Comparison of ENCODE assay signal across 8 mouse cellular contexts in genomic region chr4:134092382-134093288, GRCm38 (mm10). TPM values are rescaled to one million over a fixed set of nuclear protein-coding genes. Genes with fewer than 3 reads are reported as not detected.
DNase-seq lines count a peak whose midpoint lies in the region; ATAC-seq lines count a peak whose summit lies in the region.

No protein-coding gene starts in this region.

- H3K36me3 ChIP-seq in heart, embryonic 12.5 days: no peaks in the 10 kb centered on the region
- H3K36me3 ChIP-seq in embryonic facial prominence, embryonic 10.5 days (replicated peaks): no peaks in the 10 kb centered on the region

- H3K4me3 ChIP-seq in heart, embryonic 12.5 days: no peak overlapping the region
- H3K4me3 ChIP-seq in embryonic facial prominence, embryonic 10.5 days: no peak overlapping the region

- WGBS in heart, embryonic 12.5 days: 71% methylated on average over 6 of the region's 6 CpGs
- WGBS in embryonic facial prominence, embryonic 10.5 days: 73% methylated on average over 6 of the region's 6 CpGs

- peak; percentile 93 for DNase-seq in heart, adult 11 months
- DNase-seq in 3T3-L1 (ENCODE audit: low read depth, low spot score): peak; percentile 62
- peak; percentile 74 for DNase-seq in T-cell, adult 2 months (ENCODE audit: low spot score)
- peak; percentile 54 for DNase-seq in embryonic facial prominence, embryonic 10.5 days (ENCODE audit: low spot score)
- peak; percentile 67 to 75 for DNase-seq in kidney, postnatal 4 days
- peak; percentile 56 for DNase-seq in mesoderm, embryonic 11.5 days (ENCODE audit: low read depth, low spot score)
- peak; percentile 87 for DNase-seq in thymus, postnatal 14 days

- no peak overlapping the region for H3K4me2 ChIP-seq in heart, embryonic 12.5 days

- no peaks in the 10 kb centered on the region for H3K9me3 ChIP-seq in heart, embryonic 12.5 days (replicated peaks)
- H3K9me3 ChIP-seq in embryonic facial prominence, embryonic 10.5 days: no peaks in the 10 kb centered on the region

- no peaks in the 10 kb centered on the region for H3K27me3 ChIP-seq in heart, embryonic 12.5 days (replicated peaks)
- no peaks in the 10 kb centered on the region for H3K27me3 ChIP-seq in embryonic facial prominence, embryonic 10.5 days (replicated peaks; ENCODE audit: low read depth, poor library complexity, severe bottlenecking)

- no peak overlapping the region for H3K27ac ChIP-seq in heart, embryonic 12.5 days (ENCODE audit: poor library complexity, severe bottlenecking)
- no peak overlapping the region for H3K27ac ChIP-seq in embryonic facial prominence, embryonic 10.5 days (replicated peaks)

- no peak overlapping the region; the same call in 1 of the 2 replicates for H3K9ac ChIP-seq in heart, embryonic 12.5 days

- H3K4me1 ChIP-seq in heart, embryonic 12.5 days (replicated peaks): no peaks in the 10 kb centered on the region
- H3K4me1 ChIP-seq in embryonic facial prominence, embryonic 10.5 days: no peaks in the 10 kb centered on the region

- ATAC-seq in heart, embryonic 12.5 days (ENCODE audit: insufficient number of reproducible peaks, low FRiP score): no peak

RNA-seq across cellular contexts. Expression of gene Cd52, which starts 2.2 kb away (rescaled TPM):
- 4.3 and 5.7 TPM in 2 replicates for polyA plus RNA-seq in heart, embryonic 12.5 days (2016; fragmentation: Nextera tagmentation; extraction: Ambion mirVana)
- 3.5 and 4.5 TPM in 2 replicates for polyA plus RNA-seq in embryonic facial prominence, embryonic 10.5 days (2016; fragmentation: Nextera tagmentation; extraction: Ambion mirVana)

RNA-seq across cellular contexts. Expression of gene Ubxn11, which starts 9.7 kb away (rescaled TPM):
- 2.2 and 2.7 TPM in 2 replicates for polyA plus RNA-seq in heart, embryonic 12.5 days (2016; fragmentation: Nextera tagmentation; extraction: Ambion mirVana)
- 4.5 and 7.1 TPM in 2 replicates for polyA plus RNA-seq in embryonic facial prominence, embryonic 10.5 days (2016; fragmentation: Nextera tagmentation; extraction: Ambion mirVana)

RNA-seq across cellular contexts. Expression of gene Crybg2, which starts 32.0 kb away (rescaled TPM):
- polyA plus RNA-seq in heart, embryonic 12.5 days (2016; fragmentation: Nextera tagmentation; extraction: Ambion mirVana): 0.41 and 0.51 TPM in 2 replicates
- polyA plus RNA-seq in embryonic facial prominence, embryonic 10.5 days (2016; fragmentation: Nextera tagmentation; extraction: Ambion mirVana): 4.1 and 7.1 TPM in 2 replicates

RNA-seq across cellular contexts. Expression of gene Sh3bgrl3, which starts 36.0 kb away (rescaled TPM):
- 179 and 190 TPM in 2 replicates for polyA plus RNA-seq in heart, embryonic 12.5 days (2016; fragmentation: Nextera tagmentation; extraction: Ambion mirVana)
- polyA plus RNA-seq in embryonic facial prominence, embryonic 10.5 days (2016; fragmentation: Nextera tagmentation; extraction: Ambion mirVana): 300 and 316 TPM in 2 replicates

RNA-seq across cellular contexts. Expression of gene Zfp683, which starts 39.0 kb away (rescaled TPM):
- polyA plus RNA-seq in heart, embryonic 12.5 days (2016; fragmentation: Nextera tagmentation; extraction: Ambion mirVana): not detected in 2 replicates
- not detected in 2 replicates for polyA plus RNA-seq in embryonic facial prominence, embryonic 10.5 days (2016; fragmentation: Nextera tagmentation; extraction: Ambion mirVana)
